Mouse (Mus musculus): ENCODE measurements at regions not wholly inside any gene's neighbourhood (a gene's known extent, or its start where the extent isn't known, plus 50 kb on each side); places are given as distances from the start of the nearest gene placed in this dataset.

DNA sequence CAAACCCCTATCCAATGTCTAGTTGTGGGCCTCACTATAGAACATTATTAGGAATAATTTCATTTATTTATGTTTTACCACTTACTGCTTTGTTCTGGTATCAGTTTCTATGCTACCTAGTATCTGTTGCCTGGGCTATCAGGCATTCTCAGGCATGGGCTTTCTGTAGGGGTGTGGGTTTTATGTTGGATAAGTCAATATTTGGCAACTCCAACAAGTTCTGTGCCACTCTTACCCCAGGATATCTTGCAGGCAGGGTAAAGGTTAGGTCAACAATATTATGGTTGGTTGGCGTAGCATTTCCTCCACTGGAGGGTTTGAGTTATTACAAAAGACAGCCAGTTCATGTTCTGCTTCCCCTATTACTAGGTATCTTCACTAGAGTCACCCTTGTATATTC, 65.8 kb downstream of the Smim10l1 start:
- TF ChIP-seq CTCF (IDR thresholded peaks at IDR 0.05; ENCODE audit: low read depth) (no peak), EP300 (IDR thresholded peaks at IDR 0.05; ENCODE audit: low read depth) (no peak)

Data from liver, postnatal 0 days (tissue).